Mouse (Mus musculus) myocyte (in vitro differentiated cells): ENCODE results near the gene Herc6.

Experiments used
- E2F4 ChIP-seq: IDR thresholded peaks from one replicate; pipeline ENCODE4 v1.6.1; 2011; ENCODE audit warnings: mild to moderate bottlenecking, control low read depth, moderate library complexity; ENCODE audit not compliant: insufficient read depth
- MYOD1 ChIP-seq, 3 experiments: IDR thresholded peaks; one replicate each; pipeline ENCODE4 v1.6.1; 2011; ENCODE audit warnings: control low read depth in 2 of 3, low read depth in 2 of 3, mild to moderate bottlenecking in 2 of 3, moderate library complexity in 1 of 3; ENCODE audit not compliant: insufficient read length in 2 of 3, control insufficient read depth in 1 of 3
- MYOG ChIP-seq, 3 experiments: IDR thresholded peaks; one replicate each; pipeline ENCODE4 v1.6.1; 2011; ENCODE audit warnings: control low read depth in 2 of 3, low read depth in 2 of 3, mild to moderate bottlenecking in 2 of 3; ENCODE audit not compliant: insufficient read length in 2 of 3, control insufficient read depth in 1 of 3, insufficient read depth in 1 of 3
- POLR2A ChIP-seq: IDR thresholded peaks from one replicate; pipeline ENCODE4 v1.6.1; 2011; ENCODE audit warnings: low read depth, mild to moderate bottlenecking, control low read depth, moderate library complexity; ENCODE audit not compliant: insufficient read length
- REST ChIP-seq: IDR thresholded peaks from one replicate; pipeline ENCODE4 v1.6.1; 2011; ENCODE audit warnings: mild to moderate bottlenecking, control low read depth, moderate library complexity; ENCODE audit not compliant: insufficient read depth, insufficient read length
- TCF12 ChIP-seq: IDR thresholded peaks from one replicate; pipeline ENCODE4 v1.6.1; 2011; ENCODE audit warnings: mild to moderate bottlenecking, control low read depth; ENCODE audit not compliant: poor library complexity, insufficient read depth, severe bottlenecking
- USF1 ChIP-seq: IDR thresholded peaks from one replicate; pipeline ENCODE4 v1.6.1; 2011; ENCODE audit warnings: low read depth, mild to moderate bottlenecking, control low read depth, moderate library complexity

DNA sequence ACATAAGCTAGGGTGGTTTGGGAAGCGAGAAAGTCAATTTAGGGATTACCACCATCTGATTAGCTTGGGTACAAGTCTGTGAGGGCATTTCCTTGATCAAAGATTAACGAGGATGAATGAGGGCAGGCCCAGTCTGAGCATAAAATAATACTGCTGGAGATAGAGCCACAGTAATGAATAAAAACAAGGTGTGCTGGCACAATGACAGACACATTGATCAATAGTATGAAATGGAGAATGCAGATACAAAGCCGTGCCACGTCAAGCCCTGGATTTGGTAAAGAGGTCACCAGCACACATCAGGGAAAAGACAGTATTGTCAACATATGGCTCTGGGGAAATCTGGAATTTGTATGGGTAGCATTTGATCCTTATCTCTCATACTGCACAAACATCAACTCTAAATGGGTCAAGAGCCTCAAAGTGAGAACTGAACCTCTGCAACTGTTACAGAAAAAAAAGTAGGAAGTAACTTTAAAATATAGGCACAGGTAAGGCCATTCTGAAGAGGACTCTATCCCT, 22.9 kb upstream of the Herc6 start:
- no peak for TF ChIP-seq TCF12
- TF ChIP-seq USF1: no peak
- no peak for TF ChIP-seq POLR2A
- no peak for TF ChIP-seq MYOD1 (IDR thresholded peaks at IDR 0.05; ENCODE audit: control insufficient read depth in 1 of 3, insufficient read length in 2 of 3, low read depth in 2 of 3)
- no peak for TF ChIP-seq E2F4
- TF ChIP-seq MYOG (IDR thresholded peaks at IDR 0.05; ENCODE audit: control insufficient read depth in 1 of 3, insufficient read depth in 1 of 3, insufficient read length in 2 of 3, low read depth in 2 of 3): no peak
- no peak for TF ChIP-seq REST
